Mouse (Mus musculus): ENCODE results near the gene Aqr. TPM values are rescaled to one million over a fixed set of nuclear protein-coding genes. Genes with fewer than 3 reads are reported as not detected.
A peak's percentile ranks its signal among the peaks of the same experiment; 100 is the strongest.
"Not testable (repeated sequence)": the region's sequence is repeated elsewhere in the genome, so short reads cannot be mapped to it uniquely, and the experiment has no call there.

Gene Aqr
- 49.2 to 85.2 TPM (median 72.3 TPM) in 3 replicates for total RNA-seq (2017)

- not testable (repeated sequence) for ATAC-seq (replicated peaks; ENCODE audit: insufficient number of reproducible peaks, low FRiP score, low TSS enrichment, poor library complexity, severe bottlenecking)
These were observed at the start of gene Aqr for GRCm38 (mm10) chr2:114186924-114187323. Gene Aqr, minus strand, starts transcription at chr2:114187024.

GRCm38 (mm10) chr2:114236566-114236965, 49.7 kb upstream of the Aqr start:
- no peak for ATAC-seq (replicated peaks; ENCODE audit: insufficient number of reproducible peaks, low FRiP score, low TSS enrichment, poor library complexity, severe bottlenecking)

- ATAC-seq (replicated peaks; ENCODE audit: insufficient number of reproducible peaks, low FRiP score, low TSS enrichment, poor library complexity, severe bottlenecking) = no peak
These were observed 48.8 kb upstream of the Aqr start for GRCm38 (mm10) chr2:114235584-114235983.

- ATAC-seq (replicated peaks; ENCODE audit: insufficient number of reproducible peaks, low FRiP score, low TSS enrichment, poor library complexity, severe bottlenecking) = no peak
These were observed 44.4 kb upstream of the Aqr start for GRCm38 (mm10) chr2:114231248-114231647.

GRCm38 (mm10) chr2:114228672-114229071, 41.8 kb upstream of the Aqr start:
- ATAC-seq (replicated peaks; ENCODE audit: insufficient number of reproducible peaks, low FRiP score, low TSS enrichment, poor library complexity, severe bottlenecking) = no peak

- ATAC-seq (replicated peaks; ENCODE audit: insufficient number of reproducible peaks, low FRiP score, low TSS enrichment, poor library complexity, severe bottlenecking) = no peak
These were observed 18.2 kb upstream of the Aqr start for GRCm38 (mm10) chr2:114205036-114205435.

- ATAC-seq (replicated peaks; ENCODE audit: insufficient number of reproducible peaks, low FRiP score, low TSS enrichment, poor library complexity, severe bottlenecking) = no peak
These were observed 14.8 kb upstream of the Aqr start for GRCm38 (mm10) chr2:114201574-114201973.

- peak; percentile 66 for ATAC-seq (replicated peaks; ENCODE audit: insufficient number of reproducible peaks, low FRiP score, low TSS enrichment, poor library complexity, severe bottlenecking)
These were observed 14.2 kb upstream of the Aqr start, which contains the start of gene Zfp770 for GRCm38 (mm10) chr2:114200932-114201559. Gene Zfp770, minus strand, starts transcription at chr2:114201469.

- no peak for ATAC-seq (replicated peaks; ENCODE audit: insufficient number of reproducible peaks, low FRiP score, low TSS enrichment, poor library complexity, severe bottlenecking)
These were observed 9.6 kb upstream of the Aqr start for GRCm38 (mm10) chr2:114196421-114196820.

GRCm38 (mm10) chr2:114177802-114178733, 8.8 kb downstream of the Aqr start:
- ATAC-seq (replicated peaks; ENCODE audit: insufficient number of reproducible peaks, low FRiP score, low TSS enrichment, poor library complexity, severe bottlenecking) = no peak

- ATAC-seq (replicated peaks; ENCODE audit: insufficient number of reproducible peaks, low FRiP score, low TSS enrichment, poor library complexity, severe bottlenecking) = peak; percentile 97
These were observed 12.0 kb downstream of the Aqr start for GRCm38 (mm10) chr2:114174651-114175484.

GRCm38 (mm10) chr2:114173248-114173647, 13.6 kb downstream of the Aqr start:
- ATAC-seq (replicated peaks; ENCODE audit: insufficient number of reproducible peaks, low FRiP score, low TSS enrichment, poor library complexity, severe bottlenecking) = no peak

GRCm38 (mm10) chr2:114167837-114168236, 19.0 kb downstream of the Aqr start:
- ATAC-seq (replicated peaks; ENCODE audit: insufficient number of reproducible peaks, low FRiP score, low TSS enrichment, poor library complexity, severe bottlenecking) = no peak

- ATAC-seq (replicated peaks; ENCODE audit: insufficient number of reproducible peaks, low FRiP score, low TSS enrichment, poor library complexity, severe bottlenecking) = no peak
These were observed 24.8 kb downstream of the Aqr start for GRCm38 (mm10) chr2:114161978-114162377.

GRCm38 (mm10) chr2:114157345-114157744, 29.5 kb downstream of the Aqr start:
- no peak for ATAC-seq (replicated peaks; ENCODE audit: insufficient number of reproducible peaks, low FRiP score, low TSS enrichment, poor library complexity, severe bottlenecking)

- ATAC-seq (replicated peaks; ENCODE audit: insufficient number of reproducible peaks, low FRiP score, low TSS enrichment, poor library complexity, severe bottlenecking) = no peak
These were observed 30.2 kb downstream of the Aqr start for GRCm38 (mm10) chr2:114156639-114157038.

- no peak for ATAC-seq (replicated peaks; ENCODE audit: insufficient number of reproducible peaks, low FRiP score, low TSS enrichment, poor library complexity, severe bottlenecking)
These were observed 33.6 kb downstream of the Aqr start for GRCm38 (mm10) chr2:114153247-114153646.

- no peak for ATAC-seq (replicated peaks; ENCODE audit: insufficient number of reproducible peaks, low FRiP score, low TSS enrichment, poor library complexity, severe bottlenecking)
These were observed 39.9 kb downstream of the Aqr start for GRCm38 (mm10) chr2:114146864-114147458.

Data from monocyte, adult 5-6 weeks (primary cell).